Mouse (Mus musculus) frontal cortex, adult (tissue): Measurements from ENCODE around the gene Smim23.

ENCODE experiments used
- ATAC-seq: cut with Nextera tagmentation; 2 replicates; pipeline ENCODE4 v1.9.2; 2017; ENCODE audit warnings: mild to moderate bottlenecking, moderate library complexity, mixed read lengths; ENCODE audit not compliant: low TSS enrichment

Smim23 gene

DNA sequence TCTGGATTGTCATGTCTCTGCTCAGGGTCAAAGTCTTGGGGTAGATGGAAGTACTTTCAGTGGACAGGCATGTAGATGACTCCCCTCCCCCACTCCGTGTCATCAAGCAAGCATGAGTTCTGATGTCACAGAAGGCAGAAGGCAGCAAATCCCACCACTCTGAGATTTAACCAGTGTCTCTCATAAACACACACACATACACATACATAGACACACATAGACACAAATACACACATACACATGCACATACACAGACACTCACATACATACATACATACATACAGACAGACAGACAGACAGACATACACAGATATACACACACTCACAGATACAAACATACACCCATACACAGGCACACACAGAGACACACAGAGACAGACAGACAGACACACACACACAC, at the start of gene Smim23:
TSS of gene Smim23 (minus strand) at position 101 of the 400 bp plus-strand sequence.
- no peak for ATAC-seq

DNA sequence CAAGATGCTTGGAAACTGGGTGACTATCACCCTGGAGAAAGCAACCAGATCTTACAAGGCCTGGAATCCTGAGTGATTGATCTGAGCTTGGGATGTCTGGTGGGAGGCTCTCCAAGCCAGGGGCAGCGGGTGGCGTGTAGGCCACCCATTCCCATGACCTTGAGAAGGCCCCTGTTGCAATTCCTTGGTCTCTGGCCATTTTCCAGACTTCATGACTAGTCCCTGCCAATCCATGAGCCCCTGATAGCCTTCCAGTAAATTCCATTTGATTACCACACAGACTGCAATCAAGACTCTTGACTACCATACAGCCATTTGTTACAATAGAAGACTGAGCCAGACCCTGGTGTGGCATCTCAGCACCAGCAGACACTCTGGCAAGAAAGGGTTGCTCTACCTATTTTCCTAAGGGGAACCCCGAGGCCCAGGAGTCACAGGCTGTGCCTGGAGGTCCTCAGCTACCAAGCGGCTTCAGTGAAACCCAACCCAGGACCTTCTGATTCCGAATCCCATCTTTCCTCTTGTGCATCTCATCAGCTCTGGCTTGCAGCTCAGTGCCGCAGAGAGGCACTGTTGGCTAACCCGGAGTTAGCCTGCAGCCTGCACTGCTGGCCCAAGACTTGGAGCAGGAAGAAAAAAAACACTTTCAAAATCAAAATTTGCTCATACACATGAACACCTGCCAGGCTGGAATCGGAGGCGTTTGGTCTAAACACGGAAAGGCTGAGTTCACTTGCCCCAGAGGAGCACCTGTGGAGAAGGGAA, 44.4 kb upstream of the Smim23 start:
- ATAC-seq = no peak

DNA sequence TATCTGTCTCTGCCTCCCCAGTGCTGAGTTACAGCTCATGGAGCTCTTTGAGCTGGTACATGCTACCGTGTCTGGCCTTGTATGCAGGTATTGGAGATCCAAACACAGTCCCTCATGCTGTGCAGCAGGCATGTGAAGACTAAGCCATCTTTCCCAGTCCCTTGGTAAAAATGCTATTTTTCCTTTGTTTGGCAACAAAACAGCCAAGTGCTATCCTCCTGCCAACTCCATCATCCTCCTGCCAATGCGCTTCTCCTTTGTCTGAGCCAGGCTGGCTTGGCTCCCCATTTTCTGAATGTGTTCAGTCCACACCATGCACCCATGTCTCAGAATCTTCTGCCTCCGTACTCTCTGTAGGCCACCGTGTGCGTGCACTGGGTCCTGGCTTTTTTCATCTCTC, 40.2 kb upstream of the Smim23 start:
- peak; percentile 52; the same call in 1 of the 2 replicates for ATAC-seq

DNA sequence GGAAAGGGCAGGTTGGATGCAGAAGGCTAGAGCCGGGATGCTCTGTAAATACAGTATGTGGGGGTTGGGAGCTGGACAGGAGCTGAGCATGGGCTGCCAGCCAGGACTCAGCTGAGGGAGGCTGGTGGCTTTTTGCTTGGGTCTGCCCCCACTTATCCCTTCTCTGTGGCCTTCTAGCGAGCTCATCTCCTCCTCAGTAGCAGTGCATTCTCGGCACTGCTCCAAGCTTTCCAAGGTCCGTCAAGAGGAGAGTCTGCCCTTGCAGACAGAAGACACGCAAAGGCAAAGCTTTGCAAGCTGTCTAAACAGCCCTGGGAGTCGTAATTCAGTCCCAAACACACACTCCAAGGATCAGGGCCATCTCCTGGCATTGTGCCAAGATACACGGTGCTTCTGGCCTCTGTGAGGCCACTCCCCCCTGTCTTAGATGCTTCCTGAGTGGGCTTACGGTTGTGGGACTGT, 33.0 kb upstream of the Smim23 start:
- no peak for ATAC-seq

DNA sequence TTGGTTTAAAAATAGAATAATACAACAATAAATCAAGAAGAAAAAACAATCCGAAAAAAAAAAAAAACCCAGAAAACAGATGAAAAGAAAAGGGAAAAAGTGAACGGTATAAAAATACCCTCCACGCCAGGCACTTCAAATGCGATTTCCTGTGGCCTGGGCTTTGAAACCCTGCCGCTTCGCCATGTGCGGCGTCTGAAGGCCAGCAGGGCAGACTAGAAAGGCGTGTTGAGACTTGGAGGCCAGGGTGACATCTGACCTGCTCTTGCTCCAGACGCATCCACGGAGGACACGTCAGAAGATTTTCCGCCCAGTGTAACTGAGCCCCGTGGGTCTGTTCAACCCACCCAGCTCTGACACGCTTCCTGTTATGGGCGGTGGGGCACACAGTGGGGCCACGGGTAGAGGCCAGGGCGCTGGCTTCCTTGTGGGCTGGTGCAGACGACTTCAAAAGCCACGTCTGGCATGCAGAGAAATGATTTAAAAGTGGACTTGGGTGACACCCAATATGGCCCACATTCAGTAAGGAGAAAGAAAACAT, 22.3 kb upstream of the Smim23 start:
- ATAC-seq = no peak

DNA sequence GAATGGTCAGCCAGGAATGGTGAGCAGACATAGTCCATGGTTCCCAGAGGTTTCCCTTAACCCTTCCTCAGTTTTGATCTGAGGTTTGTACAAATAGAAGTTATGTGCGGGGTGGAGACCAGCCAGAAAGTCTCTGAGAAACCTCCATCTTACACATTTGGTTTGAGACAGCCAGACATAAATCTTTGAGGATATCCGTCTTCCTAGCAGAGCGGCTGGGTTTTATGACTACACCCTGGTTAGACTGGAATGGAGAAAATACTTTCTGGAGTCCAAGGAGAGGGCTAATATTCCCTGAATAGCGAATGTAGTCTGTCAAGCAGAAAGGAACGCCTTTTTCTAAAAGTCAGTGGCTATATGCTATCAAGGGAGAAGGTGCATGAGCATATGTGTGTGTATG, 16.8 kb upstream of the Smim23 start:
- ATAC-seq = no peak

DNA sequence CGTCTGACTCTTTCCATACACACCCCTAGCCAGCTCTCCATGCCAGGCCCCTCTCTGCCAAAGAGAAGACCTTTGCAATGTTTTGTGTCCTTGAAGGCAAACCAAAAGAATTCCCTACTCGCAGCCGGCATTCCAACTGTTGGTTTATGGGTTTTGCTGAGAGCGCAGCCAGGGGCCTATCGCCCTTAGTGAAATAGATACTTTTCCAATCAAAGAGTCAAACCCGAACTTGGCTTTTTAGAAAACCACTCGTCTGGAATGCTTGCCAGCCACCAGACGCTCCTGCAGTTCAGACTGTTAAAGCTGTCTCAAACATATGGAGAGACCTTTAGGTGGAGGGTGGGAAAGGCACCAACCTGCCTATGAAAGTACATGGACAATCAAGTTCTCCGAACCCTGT, 15.9 kb upstream of the Smim23 start:
- no peak for ATAC-seq

DNA sequence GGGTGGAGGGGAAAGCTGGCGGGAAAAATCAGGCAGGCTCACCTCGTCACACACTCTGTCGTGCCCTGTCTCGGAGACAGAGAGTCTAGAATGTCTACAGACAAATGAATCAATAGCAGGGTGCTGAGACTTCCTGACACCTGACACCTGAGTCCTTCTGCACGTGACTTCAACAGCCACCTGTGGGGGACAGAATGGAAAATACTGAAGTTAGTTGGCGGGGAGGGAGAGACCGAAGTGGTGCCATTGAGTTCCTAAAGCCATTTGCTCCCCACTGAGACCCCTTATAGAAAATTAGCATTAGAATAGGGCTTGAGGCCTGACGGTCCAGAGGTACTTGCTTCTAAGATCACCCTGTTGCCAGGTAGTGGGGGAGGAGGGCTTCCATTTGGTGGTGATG, 10.6 kb upstream of the Smim23 start:
- ATAC-seq = no peak

DNA sequence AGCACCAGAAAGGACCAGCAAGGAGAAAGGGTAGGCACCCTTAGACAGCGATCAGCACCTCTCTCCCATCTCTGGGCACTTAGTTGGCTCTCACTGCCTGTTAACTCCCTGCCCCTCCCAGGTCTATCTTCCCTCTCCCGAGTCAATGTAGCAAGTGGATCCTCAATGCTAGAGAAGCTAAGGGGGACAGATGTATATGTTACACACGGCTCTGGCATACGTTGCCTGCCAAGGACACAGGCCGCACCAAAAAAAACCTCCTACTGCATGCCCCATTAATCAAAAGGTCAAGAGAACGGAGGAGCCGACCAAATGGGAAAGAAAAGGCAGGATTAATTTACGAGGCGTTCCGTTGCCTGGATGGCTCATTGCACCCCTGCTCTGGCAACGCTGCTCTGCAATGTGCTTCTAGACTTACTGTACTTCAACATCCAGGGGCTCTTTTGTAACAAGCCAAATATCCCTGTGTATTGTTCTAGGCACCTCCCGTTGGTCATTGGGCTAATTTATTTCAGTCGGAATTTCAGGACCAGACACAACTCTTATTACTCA, 10.0 kb upstream of the Smim23 start:
- no peak for ATAC-seq

DNA sequence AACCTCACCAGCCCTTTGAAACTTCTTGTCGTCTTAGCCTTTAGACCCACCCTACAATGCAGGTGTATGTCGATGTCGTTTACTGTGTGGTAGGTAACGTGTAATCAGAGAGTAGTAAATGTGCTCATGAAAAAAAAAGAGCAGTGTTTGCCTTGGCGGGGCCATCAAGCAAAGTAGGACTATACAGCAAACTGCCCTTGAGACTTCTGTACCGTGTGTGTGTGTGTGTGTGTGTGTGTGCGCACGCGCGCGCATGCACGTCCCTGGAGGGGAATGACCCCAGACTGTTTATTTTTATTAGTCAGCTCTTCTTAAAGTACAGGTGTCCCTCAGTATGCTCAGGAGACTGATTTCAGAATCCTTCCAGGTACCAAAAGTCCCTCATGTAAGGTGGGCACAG, 6.8 kb downstream of the Smim23 start:
- no peak for ATAC-seq

DNA sequence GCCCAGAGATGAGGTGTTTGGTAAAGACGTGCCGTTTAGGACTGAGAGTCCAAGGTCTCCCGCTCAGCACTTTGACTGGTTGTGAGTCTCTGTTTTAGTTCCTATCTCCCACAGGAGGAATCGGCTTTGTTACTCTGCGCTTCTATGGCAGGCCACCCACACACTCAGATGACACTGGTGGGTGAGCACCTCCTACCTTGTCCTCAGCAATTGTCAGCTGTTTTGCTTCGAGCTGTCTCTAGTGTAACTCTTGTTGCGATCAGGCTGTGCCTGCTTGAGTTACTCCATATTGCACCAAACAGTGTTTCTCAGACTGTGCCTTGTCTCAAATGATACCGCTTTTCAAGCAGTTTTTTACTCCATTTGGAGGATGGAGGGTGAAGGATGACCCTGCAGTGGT, 10.1 kb downstream of the Smim23 start:
- ATAC-seq = peak; percentile 91

DNA sequence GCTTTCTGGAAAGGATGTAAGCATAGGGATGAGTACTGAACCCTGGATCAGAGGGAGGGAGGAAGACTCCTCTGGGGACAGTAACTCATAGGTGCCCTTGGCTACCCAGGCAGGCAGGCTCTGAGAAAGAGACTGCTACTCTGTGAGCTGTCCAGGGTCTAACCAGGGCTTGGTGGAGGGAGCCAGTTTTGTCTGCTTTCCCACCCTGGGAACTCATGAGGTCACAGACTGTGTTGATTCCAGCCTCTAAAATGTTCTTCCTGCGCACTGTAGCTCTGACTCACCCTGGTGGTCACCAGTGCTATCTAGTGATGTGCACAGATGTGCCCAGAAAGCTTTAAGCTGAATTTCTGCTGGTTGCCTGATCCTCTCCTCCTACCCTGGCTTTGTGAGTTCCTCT, 15.3 kb downstream of the Smim23 start:
- no peak for ATAC-seq

DNA sequence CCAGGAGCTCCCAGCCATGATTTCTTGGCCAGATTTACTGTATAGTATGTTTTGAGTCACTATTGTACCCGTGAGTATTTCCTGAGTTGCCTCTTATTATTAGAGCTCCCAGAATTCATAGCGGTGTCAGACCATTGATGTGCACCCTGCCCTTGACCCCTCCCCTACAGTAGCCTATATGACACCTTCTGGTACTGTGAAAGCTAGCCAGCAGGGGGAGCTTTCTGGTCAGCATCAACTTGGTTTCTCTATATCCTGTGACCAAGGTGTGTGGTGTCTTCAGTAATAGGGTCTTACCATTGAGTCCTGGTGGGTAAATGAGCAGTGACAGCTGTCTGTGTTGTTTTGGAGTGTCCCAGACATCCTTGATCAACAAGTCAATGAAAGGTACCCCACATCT, 18.4 kb downstream of the Smim23 start:
- peak; percentile 67; the same call in 1 of the 2 replicates for ATAC-seq

DNA sequence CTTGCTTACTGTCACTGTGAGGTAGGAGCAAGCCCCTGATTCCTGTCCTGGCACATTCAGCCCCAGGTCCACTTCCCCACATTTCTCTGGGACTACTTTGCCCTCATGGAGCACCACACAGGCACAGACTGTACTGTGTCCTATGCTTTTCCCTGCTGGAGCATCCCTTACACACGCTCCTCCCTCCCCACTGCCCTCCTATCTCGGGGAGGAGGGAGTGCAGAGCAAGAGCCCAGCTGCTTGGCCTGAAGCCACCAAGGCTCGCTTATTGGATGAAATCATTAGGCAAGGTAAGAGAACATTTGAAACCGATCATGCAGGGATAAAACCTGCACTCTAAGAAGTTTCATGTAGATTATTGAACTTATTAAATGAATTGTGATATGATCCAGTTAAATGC, 20.7 kb downstream of the Smim23 start:
- no peak for ATAC-seq

DNA sequence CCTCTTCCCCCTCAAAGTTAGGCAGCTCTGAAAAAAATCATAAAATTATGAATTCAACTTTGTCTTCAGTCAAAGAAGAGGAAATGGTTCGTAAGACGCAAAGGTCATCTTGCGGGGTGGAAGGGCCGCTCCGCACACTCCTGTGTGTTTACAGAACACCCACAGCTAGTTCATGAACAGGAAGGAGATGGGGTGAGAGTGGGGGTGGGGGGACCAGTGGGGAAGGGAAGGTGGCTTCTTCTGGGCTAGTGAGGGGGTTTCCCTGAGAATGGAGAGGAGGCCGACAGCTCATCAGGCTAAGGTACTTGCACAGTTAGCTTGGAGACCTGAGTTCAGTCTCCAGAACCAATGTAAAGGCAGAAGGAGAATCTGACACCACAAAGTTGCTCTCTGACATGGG, 22.7 kb downstream of the Smim23 start:
- no peak for ATAC-seq

DNA sequence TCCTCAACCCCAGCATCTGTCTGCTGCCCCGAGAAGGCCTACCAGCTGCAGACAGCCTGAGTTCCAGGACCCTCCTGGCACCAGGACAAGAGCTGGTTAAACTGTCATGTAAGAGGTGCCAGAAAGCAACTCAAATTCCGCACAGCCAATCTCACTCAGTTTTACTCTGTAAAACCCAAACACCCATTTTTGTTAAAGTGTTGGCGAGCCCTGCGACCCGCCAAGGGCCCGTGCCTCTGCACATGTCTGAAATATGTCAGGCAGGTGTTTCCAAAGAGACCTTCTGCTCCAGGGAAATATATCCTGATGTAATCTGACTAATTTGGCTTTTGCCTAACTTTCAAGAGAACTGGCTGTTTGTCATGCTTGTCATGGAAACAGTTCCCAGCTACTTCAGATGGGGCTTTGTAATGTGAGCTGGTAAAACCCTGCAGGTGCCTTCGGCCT, 23.5 kb downstream of the Smim23 start:
- no peak for ATAC-seq

DNA sequence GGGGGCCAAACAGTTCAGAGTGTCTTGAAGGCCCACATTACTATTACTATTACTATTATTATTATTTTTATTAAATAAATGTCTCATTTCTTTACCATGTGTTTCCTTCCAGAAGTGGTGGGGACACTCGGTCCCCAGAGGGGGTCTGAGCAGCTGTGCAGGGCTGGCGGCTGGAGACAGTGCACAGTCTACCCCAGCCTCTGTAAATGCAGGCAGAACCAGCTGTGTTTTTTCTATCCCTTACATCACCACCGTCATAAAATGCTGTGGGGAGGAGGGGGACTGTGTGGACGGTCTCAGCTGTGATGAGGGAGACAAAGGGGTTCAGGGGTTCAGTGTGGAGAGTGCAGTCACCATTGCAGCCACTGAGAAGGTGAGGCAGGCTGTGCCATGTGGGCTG, 26.0 kb downstream of the Smim23 start:
- ATAC-seq = no peak

DNA sequence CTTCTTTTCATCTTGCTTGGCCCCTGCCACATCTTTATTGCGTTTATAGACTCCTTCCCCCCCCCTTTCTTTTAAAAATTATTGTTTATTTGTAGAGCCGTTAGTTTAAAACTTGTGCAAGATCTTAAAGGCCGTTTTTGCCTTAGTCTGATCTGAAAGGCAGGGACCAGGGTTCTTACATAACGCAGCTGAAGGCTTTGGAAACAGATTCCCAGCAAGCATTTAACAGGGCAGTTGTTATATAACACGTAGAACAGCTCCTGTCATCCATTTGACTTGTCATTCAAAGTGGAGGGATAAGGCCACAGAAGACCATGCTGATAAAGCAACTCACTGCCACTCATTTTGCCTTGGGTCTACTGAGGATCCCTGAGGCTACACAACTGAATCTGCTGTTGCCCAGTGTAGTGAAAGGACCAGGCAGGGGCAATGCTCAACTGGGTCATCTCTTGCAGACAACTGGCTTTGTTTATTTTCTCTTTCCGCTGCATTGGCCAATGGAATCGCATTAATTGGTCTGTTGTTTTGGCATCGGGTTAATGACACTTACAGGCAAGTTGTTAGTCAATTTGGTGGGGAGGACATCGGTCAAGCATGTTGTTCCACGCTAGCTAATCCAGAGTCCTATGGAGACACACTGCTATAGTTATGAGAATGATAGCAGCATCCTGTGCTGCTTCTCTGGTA, 29.5 kb downstream of the Smim23 start:
- peak; percentile 69; the same call in 1 of the 2 replicates for ATAC-seq

DNA sequence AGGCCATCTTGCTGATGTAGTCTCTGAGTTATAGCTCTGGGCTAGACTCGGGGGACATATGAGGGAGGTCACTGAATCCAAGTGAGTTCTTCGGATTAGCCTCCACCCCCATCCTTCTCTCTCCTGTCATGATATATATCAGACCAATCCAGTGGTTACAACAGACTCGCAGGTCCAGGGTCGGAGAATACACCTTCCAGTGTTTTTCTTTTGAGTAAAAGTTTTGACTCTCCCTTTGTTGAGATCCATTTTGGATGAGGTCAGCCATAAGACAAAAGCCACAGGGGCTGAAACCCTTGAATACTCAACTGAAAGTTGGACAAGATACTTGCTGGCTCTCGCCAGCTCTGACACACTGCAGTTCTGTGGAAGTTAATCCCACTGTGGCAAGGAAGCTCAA, 38.2 kb downstream of the Smim23 start:
- no peak for ATAC-seq

DNA sequence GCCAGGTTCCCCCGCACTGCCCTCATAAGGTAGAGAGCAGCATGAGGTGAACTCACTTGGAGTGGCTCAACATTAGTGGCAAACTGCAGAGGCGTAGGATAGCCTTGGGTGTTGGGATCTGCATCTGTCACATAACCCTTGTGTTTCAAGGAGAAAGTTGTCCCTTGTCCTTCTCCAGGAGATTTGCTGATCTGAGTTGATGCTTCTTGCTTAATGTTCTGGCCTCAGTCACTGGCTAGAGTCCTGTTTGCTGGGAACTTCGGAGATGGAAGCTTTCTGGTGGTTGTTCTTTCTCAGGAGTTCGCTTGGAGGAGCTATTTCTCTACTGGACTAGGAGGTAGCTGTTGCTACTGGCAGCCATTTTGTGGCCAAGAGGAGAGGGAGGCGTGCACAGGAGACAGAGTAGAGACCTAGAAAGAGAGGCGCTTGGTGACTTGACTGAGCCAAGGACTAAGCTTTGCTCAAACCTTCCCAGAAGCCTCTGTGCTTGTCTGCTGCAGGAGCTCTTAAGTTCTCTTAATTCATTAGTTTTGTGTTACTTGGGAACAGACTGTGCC, 38.7 kb downstream of the Smim23 start:
- ATAC-seq = no peak

DNA sequence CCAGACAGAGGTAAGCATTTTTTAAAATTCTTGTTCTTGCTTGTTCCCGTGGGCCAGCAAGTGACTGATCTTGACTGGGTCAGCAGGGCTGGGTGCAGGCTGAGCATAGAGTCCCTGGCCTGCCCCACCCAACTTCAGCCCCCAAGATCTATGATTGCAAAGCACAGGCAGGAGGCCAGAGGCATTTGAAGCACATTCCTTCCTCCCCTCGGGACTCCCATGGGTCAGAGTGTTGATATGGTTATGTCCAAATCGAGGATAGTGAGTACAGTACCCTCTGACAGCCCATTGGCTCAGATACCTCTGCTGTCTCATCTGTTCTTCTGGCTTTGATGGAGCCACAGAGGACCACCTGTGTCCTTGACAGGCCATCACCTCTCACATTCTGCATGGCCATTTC, 41.7 kb downstream of the Smim23 start:
- ATAC-seq = no peak

DNA sequence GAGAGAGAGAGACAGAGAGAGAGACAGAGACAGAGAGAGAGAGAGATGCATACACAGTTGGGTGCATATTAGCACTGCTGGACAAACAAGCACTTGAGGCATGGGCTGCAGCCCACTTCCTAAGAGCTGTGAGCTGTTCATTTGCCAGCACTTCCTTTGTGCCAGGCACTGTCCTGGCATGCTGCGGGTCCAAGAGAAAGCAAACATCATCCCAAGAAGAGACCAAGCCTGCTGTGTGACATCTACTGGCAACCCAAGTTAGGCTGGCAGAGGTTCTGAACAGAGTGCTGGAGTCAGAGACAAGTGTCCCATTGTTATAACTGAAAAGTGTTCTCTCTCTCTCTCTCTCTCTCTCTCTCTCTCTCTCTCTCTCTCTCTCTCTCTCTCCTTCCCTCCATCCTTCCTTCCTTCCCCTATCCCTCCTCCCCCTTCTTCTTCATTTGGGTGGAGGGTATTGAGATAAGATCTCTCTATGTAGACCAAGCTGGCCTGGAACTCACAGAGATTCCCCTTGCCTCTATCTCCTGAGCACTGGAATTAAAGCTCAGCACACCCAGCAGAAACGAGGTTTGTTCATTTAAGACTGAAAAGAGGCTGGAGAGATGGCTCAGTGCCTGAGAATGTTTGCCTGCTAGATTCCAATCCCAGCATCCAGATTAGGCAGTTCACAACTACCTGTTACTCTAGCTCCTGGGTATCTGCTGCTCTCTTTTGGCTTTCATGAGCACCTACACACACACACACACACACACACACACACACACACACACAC, 42.6 kb downstream of the Smim23 start:
- peak; percentile 47 for ATAC-seq
